Mouse (Mus musculus): ENCODE measurements at regions not wholly inside any gene's neighbourhood (a gene's known extent, or its start where the extent isn't known, plus 50 kb on each side); places are given as distances from the start of the nearest gene placed in this dataset.

GRCm38 (mm10) chr10:117524926-117525565, 104.3 kb upstream of the Cpm start:
- WGBS: 85% methylated on average over 8 of the region's 8 CpGs
- H3K9ac ChIP-seq: no peak overlapping the region
- H3K9me3 ChIP-seq: no peaks in the 10 kb centered on the region
- no peak for ATAC-seq (ENCODE audit: low FRiP score, low read depth)
- no peak overlapping the region for H3K4me2 ChIP-seq (replicated peaks)
- no peaks in the 10 kb centered on the region for H3K36me3 ChIP-seq
- no peak overlapping the region for H3K27ac ChIP-seq
- no peak overlapping the region for H3K4me3 ChIP-seq
- no peaks in the 10 kb centered on the region for H3K27me3 ChIP-seq (replicated peaks)
- H3K4me1 ChIP-seq: no peaks in the 10 kb centered on the region

DNA sequence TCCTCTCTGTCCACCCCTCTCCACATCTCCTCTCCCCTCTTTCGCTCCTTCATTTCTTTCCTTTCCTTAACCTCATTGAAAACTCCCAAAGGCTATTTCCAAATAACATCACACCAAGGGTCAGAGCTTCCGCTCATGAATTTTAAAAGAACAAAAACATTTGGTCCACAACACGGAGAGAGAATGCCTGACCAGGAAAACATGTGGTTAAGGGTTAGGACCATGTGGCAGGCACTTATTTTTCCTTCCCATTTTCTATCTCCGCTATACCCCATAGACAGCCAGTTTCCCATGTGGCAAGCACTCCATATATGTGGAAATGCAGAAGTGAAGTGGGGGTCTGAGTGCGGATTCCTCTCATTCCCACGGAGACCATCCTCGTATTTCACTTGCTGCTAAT, 105.2 kb upstream of the Cpm start:
- H3K27me3 ChIP-seq (replicated peaks): no peaks in the 10 kb centered on the region
- no peak overlapping the region for H3K4me2 ChIP-seq (replicated peaks)
- 82% methylated on average over 7 of the region's 7 CpGs for WGBS
- peaks cover 4% of the 10 kb centered on the region; the same call in 1 of the 2 replicates for H3K4me1 ChIP-seq
- no peaks in the 10 kb centered on the region for H3K36me3 ChIP-seq
- H3K9me3 ChIP-seq: no peaks in the 10 kb centered on the region
- H3K27ac ChIP-seq: no peak overlapping the region
- ATAC-seq (ENCODE audit: low FRiP score, low read depth): no peak
- H3K9ac ChIP-seq: no peak overlapping the region
- H3K4me3 ChIP-seq: no peak overlapping the region

GRCm38 (mm10) chr10:117522906-117523829, 106.1 kb upstream of the Cpm start:
- Histone ChIP-seq H3K9me3 (no peaks in the 10 kb centered on the region), H3K36me3 (no peaks in the 10 kb centered on the region), H3K9ac (no peak overlapping the region), H3K27ac (no peak overlapping the region), H3K27me3 (replicated peaks) (no peaks in the 10 kb centered on the region), H3K4me3 (no peak overlapping the region), H3K4me2 (replicated peaks) (no peak overlapping the region), H3K4me1 (peaks cover 4% of the 10 kb centered on the region; the same call in 1 of the 2 replicates)
- 90% methylated on average over 10 of the region's 10 CpGs for WGBS
- ATAC-seq (ENCODE audit: low FRiP score, low read depth): no peak

DNA sequence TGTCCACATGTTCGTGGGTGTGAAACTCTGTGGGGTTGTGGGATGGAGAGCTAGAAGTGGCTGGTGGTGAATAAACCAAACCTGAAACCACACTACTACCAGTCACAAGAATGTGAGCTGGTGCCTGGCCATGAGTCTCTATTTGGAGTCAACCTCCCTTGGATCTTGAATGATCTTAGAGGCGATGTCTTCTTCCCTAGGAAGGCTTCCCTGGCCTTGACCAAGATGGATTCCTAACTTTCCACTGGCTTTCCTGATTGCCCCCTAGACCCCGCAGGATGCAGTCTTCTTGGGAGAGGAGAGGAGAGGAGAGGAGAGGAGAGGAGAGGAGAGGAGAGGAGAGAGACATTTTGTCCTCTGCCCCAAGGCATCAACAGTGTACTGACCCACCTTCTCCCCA, 106.9 kb upstream of the Cpm start:
- no peak overlapping the region for H3K4me2 ChIP-seq (replicated peaks)
- H3K27me3 ChIP-seq (replicated peaks): no peaks in the 10 kb centered on the region
- H3K4me3 ChIP-seq: no peak overlapping the region
- no peak overlapping the region for H3K27ac ChIP-seq
- 84% methylated on average over 3 of the region's 3 CpGs for WGBS
- H3K9me3 ChIP-seq: no peaks in the 10 kb centered on the region
- peaks cover 4% of the 10 kb centered on the region; the same call in 1 of the 2 replicates for H3K4me1 ChIP-seq
- no peak overlapping the region for H3K9ac ChIP-seq
- ATAC-seq (ENCODE audit: low FRiP score, low read depth): no peak
- no peaks in the 10 kb centered on the region for H3K36me3 ChIP-seq

DNA sequence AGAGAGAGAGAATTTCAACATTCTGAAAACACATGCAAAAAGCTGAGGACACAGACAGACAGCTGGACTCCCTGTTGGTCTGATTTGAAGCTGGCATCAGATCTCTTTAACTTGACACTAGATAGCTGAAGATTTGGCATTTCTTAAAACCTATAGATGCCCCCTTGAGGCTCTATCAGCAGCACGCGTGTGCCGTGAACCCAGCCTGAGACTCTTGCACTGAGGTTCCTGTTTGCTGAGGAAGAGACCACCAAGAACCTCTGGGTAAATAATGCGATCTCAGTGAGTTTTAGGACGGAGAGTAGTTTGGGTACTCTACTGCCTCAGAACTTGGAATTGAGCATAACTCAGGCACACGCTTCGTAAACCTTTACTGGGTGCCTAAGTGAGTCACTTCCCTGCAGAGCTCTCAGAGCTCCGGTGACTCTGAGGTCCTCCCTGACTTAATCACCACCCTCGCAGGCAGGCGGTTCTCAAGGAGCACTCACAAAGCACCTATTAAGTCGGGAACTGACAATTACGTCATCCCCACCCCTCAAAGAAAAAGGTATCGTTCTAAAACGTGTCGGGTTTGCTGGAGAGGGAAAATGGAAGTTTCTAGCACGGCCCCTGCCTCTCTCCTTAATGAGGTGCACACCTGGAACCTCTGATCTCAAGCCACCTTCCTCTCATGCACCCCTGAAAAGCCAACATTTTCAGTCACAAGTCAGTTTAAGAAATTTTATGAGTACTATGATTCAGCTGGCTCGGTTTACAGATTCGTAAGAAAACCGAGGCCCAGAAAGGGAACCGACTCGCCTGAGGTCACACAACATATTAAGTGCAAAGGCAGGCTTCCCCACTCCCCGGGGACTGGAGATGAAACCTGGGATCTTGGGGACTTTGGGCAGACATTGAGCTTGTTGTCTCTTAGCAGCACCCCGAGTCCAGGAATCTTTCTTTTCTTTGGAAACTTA, 107.7 kb upstream of the Cpm start:
- no peak overlapping the region for H3K9ac ChIP-seq

GRCm38 (mm10) chr10:117520536-117521314, 108.6 kb upstream of the Cpm start:
- Histone ChIP-seq H3K4me1 (peaks cover 4% of the 10 kb centered on the region; the same call in 1 of the 2 replicates), H3K27me3 (replicated peaks) (no peaks in the 10 kb centered on the region), H3K4me2 (replicated peaks) (no peak overlapping the region), H3K27ac (no peak overlapping the region), H3K36me3 (no peaks in the 10 kb centered on the region), H3K9me3 (no peaks in the 10 kb centered on the region), H3K9ac (no peak overlapping the region), H3K4me3 (no peak overlapping the region)
- no peak for ATAC-seq (ENCODE audit: low FRiP score, low read depth)
- 92% methylated on average over 8 of the region's 8 CpGs for WGBS

More for the DNA sequence above, 107.7 kb upstream of the Cpm start:
- no peak overlapping the region for H3K27ac ChIP-seq
- peaks cover 4% of the 10 kb centered on the region; the same call in 1 of the 2 replicates for H3K4me1 ChIP-seq
- no peaks in the 10 kb centered on the region for H3K9me3 ChIP-seq
- H3K36me3 ChIP-seq: no peaks in the 10 kb centered on the region
- WGBS: 67% methylated on average over 23 of the region's 23 CpGs
- H3K27me3 ChIP-seq (replicated peaks): no peaks in the 10 kb centered on the region
- ATAC-seq (ENCODE audit: low FRiP score, low read depth): no peak
- no peak overlapping the region for H3K4me3 ChIP-seq
- H3K4me2 ChIP-seq (replicated peaks): no peak overlapping the region

DNA sequence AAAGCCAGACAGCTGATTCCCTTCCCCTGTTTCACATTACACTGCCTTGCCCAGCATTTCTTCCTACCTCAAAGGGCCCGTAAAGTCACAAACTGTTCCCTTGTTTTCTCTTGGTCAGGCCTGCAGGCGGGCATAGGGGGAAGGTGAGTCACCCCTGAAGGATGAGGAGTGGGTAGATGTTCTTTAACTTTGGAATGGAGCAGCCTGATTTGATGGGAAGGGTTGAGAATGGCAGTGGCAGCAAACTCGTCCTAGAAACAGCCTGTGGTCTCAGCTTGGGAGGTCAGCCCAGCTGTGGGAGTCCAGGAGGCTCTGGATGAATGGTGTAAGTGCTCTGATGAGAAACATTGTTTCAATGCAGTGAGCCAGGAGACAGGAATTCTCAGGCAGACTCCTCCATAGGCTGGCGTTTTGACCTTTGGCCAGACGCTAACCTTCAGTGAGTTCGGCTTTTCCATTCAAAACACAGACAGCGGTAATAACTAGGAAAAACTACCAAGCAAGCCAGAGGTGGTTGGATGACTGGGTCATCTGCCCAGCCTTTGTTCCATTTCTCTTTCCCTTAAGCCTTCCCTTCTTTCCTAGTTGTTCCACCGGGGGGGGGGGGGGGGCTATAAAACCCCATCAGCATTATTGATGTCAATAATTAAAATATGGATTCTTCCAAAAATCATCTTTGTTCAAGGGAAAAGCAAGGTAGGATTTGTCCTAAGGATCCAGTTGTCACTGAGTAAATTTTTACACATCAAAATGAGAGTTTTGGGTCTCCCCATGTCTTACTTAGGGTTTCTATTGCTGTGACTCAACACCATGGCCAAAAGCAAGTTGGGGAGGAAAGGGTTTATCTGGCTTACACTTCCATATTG, 109.4 kb upstream of the Cpm start:
- H3K9ac ChIP-seq: no peak overlapping the region
- 23% methylated on average over 8 of the region's 8 CpGs for WGBS
- H3K27ac ChIP-seq: no peak overlapping the region
- H3K4me2 ChIP-seq (replicated peaks): no peak overlapping the region
- no peaks in the 10 kb centered on the region for H3K27me3 ChIP-seq (replicated peaks)
- no peaks in the 10 kb centered on the region for H3K36me3 ChIP-seq
- H3K4me1 ChIP-seq: peaks cover 4% of the 10 kb centered on the region; the same call in 1 of the 2 replicates
- ATAC-seq (ENCODE audit: low FRiP score, low read depth): no peak
- no peak overlapping the region for H3K4me3 ChIP-seq
- no peaks in the 10 kb centered on the region for H3K9me3 ChIP-seq

DNA sequence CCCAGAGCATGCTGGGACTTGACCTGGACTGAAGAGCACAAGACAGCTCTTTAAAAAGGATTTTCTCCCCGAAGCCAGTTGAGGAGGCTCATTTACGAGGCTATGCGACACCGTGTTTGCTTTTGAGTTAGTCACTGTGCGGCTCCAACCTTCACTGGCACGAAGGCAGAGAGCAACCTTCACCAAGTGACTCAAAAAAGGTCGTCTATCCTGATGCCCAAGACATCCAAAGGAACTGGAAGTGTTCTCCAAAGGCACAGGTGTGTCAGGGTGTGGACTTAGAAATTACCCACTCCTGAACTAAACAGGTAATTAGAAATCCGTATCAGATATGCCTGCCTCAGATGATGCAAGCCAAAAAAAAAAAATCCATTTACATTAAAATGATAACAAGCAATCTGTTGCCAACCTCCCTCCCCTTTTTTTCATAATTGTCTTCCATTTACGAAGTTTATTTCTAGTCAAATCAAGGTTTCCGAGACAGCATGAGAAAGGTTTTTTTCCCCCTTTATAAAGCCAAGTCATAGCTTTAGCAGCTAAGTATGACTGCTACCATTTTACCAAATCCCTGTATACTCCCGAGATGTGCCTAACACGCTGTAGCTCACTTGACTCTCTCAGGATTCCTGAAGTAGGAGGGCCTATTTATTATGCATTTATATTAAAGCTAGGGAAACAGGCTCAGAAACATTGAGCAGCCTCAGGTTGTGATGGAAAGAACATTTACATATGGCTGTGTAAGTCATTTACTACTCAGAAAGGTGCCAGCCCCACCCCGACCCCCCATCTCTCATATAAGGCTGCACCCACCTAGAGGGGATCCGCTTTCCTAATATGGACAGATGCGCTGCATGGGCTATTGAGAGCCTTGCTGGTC, 110.3 kb upstream of the Cpm start:
- WGBS: 64% methylated on average over 15 of the region's 15 CpGs
- H3K4me1 ChIP-seq: peaks cover 4% of the 10 kb centered on the region; the same call in 1 of the 2 replicates
- no peak overlapping the region for H3K9ac ChIP-seq
- no peak overlapping the region for H3K27ac ChIP-seq
- no peaks in the 10 kb centered on the region for H3K27me3 ChIP-seq (replicated peaks)
- H3K36me3 ChIP-seq: no peaks in the 10 kb centered on the region
- H3K9me3 ChIP-seq: no peaks in the 10 kb centered on the region
- no peak overlapping the region for H3K4me3 ChIP-seq
- no peak overlapping the region for H3K4me2 ChIP-seq (replicated peaks)
- no peak for ATAC-seq (ENCODE audit: low FRiP score, low read depth)

DNA sequence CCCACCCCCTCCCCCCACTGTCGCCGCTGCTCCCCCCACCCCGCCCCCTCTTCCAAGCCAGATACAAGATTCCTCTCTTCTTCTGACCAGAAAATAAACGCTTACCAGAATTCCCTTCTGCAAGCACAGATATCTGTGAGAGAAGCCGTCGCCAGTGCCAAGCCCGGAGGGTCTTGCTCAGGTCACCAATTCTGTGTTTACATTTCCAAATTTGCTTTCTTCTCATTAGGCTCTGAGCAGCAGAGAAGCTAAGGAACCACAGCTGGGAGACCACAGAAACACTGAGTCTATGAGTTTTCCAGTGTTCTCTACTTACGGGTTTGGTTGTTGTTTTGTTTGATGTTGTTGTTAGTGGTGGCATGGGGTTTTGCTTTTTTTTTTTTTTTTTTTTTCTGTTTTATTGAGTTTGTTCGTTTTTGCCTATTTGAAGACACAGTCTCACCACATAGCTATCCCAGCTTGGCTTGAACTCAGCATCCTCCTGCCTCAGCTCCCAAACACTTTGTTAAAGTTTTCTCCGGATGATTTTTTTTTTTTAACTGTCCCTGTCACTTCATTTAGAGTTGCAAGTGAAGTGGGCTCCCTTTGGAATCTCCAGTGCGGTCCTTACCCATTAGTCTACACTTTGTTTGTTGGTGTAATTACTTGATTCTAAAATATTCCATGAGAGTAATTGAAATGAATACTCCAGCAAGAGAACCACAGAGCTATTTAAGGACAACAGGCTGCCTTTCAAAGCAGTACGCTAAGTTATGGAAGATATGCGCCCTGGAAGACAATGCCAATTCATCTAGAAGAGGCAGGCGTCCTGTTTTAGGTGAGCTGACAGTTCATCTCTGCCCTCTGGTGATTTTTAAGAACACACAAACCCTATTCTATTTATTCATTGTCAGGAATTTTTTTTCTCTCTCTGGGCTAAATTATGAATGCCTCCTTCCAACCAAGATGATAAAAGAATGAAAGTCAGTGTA, 111.2 kb upstream of the Cpm start:
- Histone ChIP-seq H3K4me1 (peaks cover 4% of the 10 kb centered on the region; the same call in 1 of the 2 replicates), H3K27ac (no peak overlapping the region), H3K4me3 (no peak overlapping the region), H3K9ac (no peak overlapping the region), H3K27me3 (replicated peaks) (no peaks in the 10 kb centered on the region), H3K36me3 (no peaks in the 10 kb centered on the region), H3K4me2 (replicated peaks) (no peak overlapping the region), H3K9me3 (no peaks in the 10 kb centered on the region)
- ATAC-seq (ENCODE audit: low FRiP score, low read depth): no peak
- WGBS: 60% methylated on average over 14 of the region's 14 CpGs

All from neural tube, embryonic 12.5 days (tissue).